Mouse (Mus musculus) left cerebral cortex, adult 18-20 months (tissue): ENCODE data around the gene Atf5. TPM values are rescaled to one million over a fixed set of nuclear protein-coding genes. Genes with fewer than 3 reads are reported as not detected.
A peak's percentile ranks its signal among the peaks of the same experiment; 100 is the strongest.

Experiments used
- DNase-seq, 2 experiments: peaks; one replicate each; pipeline ENCODE4 v3.0.0; 2021 to 2022; ENCODE audit warnings: low spot score in 2 of 2, mixed read lengths in 1 of 2
- total RNA-seq, 2 experiments: library from RNA; stranded (reverse); gene quantifications; 2 replicates each; pipeline ENCODE4 v1.2.3; 2021

The Atf5 gene
- total RNA-seq, 2 experiments from 2014 or later: 21.2 to 27.8 TPM

- DNase-seq: peak in 1 of 2 experiments; percentile 0
These were observed 5.4 kb upstream of the Atf5 start for GRCm38 (mm10) chr7:44821666-44822448.

GRCm38 (mm10) chr7:44820525-44820924 lies 4.1 kb upstream of the Atf5 start:
- DNase-seq: no peak

GRCm38 (mm10) chr7:44819863-44820262 lies 3.4 kb upstream of the Atf5 start:
- no peak for DNase-seq

GRCm38 (mm10) chr7:44819391-44819790 lies 2.9 kb upstream of the Atf5 start:
- DNase-seq: no peak

- DNase-seq: no peak
These were observed 2.3 kb upstream of the Atf5 start for GRCm38 (mm10) chr7:44818751-44819235.

GRCm38 (mm10) chr7:44818164-44818563 lies 1.7 kb upstream of the Atf5 start:
- DNase-seq: no peak

- DNase-seq: no peak
These were observed 983 bp upstream of the Atf5 start for GRCm38 (mm10) chr7:44817441-44817840.

GRCm38 (mm10) chr7:44815721-44816469 lies 563 bp downstream of the Atf5 start, which contains the start of the genes Nup62 and Il4i1:
Gene Nup62 (plus strand): TSS chr7:44816088.
Gene Il4i1 (plus strand): TSS chr7:44816387.
- peak; percentile 98 to 99 for DNase-seq

GRCm38 (mm10) chr7:44814952-44815553 lies 1.4 kb downstream of the Atf5 start:
- no peak for DNase-seq

GRCm38 (mm10) chr7:44814423-44814822 lies 2.0 kb downstream of the Atf5 start:
- DNase-seq: no peak

GRCm38 (mm10) chr7:44813985-44814384 lies 2.5 kb downstream of the Atf5 start:
- DNase-seq: no peak

GRCm38 (mm10) chr7:44812651-44813325 lies 3.7 kb downstream of the Atf5 start:
- no peak for DNase-seq

- DNase-seq: no peak
These were observed 5.5 kb downstream of the Atf5 start for GRCm38 (mm10) chr7:44810819-44811557.

- no peak for DNase-seq
These were observed 6.1 kb downstream of the Atf5 start for GRCm38 (mm10) chr7:44810365-44810764.

- DNase-seq: no peak
These were observed 7.0 kb downstream of the Atf5 start for GRCm38 (mm10) chr7:44809466-44809865.

GRCm38 (mm10) chr7:44808927-44809326 lies 7.5 kb downstream of the Atf5 start:
- no peak for DNase-seq

GRCm38 (mm10) chr7:44792781-44793180 lies 23.7 kb downstream of the Atf5 start:
- DNase-seq: no peak

GRCm38 (mm10) chr7:44790066-44790465 lies 26.4 kb downstream of the Atf5 start:
- no peak for DNase-seq

GRCm38 (mm10) chr7:44789531-44789930 lies 26.9 kb downstream of the Atf5 start:
- DNase-seq: no peak

- no peak for DNase-seq
These were observed 36.4 kb downstream of the Atf5 start for GRCm38 (mm10) chr7:44780101-44780500.
